Mouse (Mus musculus): ENCODE data around the gene Qk. TPM values are rescaled to one million over a fixed set of nuclear protein-coding genes. Genes with fewer than 3 reads are reported as not detected.

The Qk gene
- polyA plus RNA-seq, 1 experiment from 2014 or later: 24.2 TPM

GRCm38 (mm10) chr17:10198231-10198630 is 121.4 kb downstream of the Qk start:
- Histone ChIP-seq H3K36me3 (peaks cover 23% of the 10 kb centered on the region; the same call in 1 of the 2 replicates), H3K27me3 (ENCODE audit: low read depth, poor library complexity, severe bottlenecking) (no peaks in the 10 kb centered on the region), H3K27ac (no peak overlapping the region), H3K4me1 (no peaks in the 10 kb centered on the region), H3K9me3 (replicated peaks) (no peaks in the 10 kb centered on the region), H3K4me3 (no peak overlapping the region)
- WGBS: 97% methylated on average over 3 of the region's 3 CpGs
- DNase-seq (ENCODE audit: low spot score): no peak

GRCm38 (mm10) chr17:10195703-10196102 is 124.0 kb downstream of the Qk start:
- no peak for DNase-seq (ENCODE audit: low spot score)
- no peaks in the 10 kb centered on the region for H3K9me3 ChIP-seq (replicated peaks)
- H3K4me3 ChIP-seq: no peak overlapping the region
- peaks cover 11% of the 10 kb centered on the region; the same call in 1 of the 2 replicates for H3K36me3 ChIP-seq
- H3K27me3 ChIP-seq (ENCODE audit: low read depth, poor library complexity, severe bottlenecking): no peaks in the 10 kb centered on the region
- WGBS: 95% methylated on average over 6 of the region's 6 CpGs
- no peaks in the 10 kb centered on the region for H3K4me1 ChIP-seq
- no peak overlapping the region for H3K27ac ChIP-seq

GRCm38 (mm10) chr17:10190857-10191256 is 128.8 kb downstream of the Qk start:
- Histone ChIP-seq H3K27me3 (ENCODE audit: low read depth, poor library complexity, severe bottlenecking) (no peaks in the 10 kb centered on the region), H3K4me1 (no peaks in the 10 kb centered on the region), H3K27ac (no peak overlapping the region), H3K4me3 (no peak overlapping the region), H3K9me3 (replicated peaks) (no peaks in the 10 kb centered on the region), H3K36me3 (no peaks in the 10 kb centered on the region)
- WGBS: 82% methylated on average over 1 of the region's 1 CpGs
- DNase-seq (ENCODE audit: low spot score): no peak

- Histone ChIP-seq H3K27ac (no peak overlapping the region), H3K9me3 (replicated peaks) (no peaks in the 10 kb centered on the region), H3K4me1 (no peaks in the 10 kb centered on the region), H3K36me3 (no peaks in the 10 kb centered on the region), H3K4me3 (no peak overlapping the region), H3K27me3 (ENCODE audit: low read depth, poor library complexity, severe bottlenecking) (no peaks in the 10 kb centered on the region)
- 75% methylated on average over 3 of the region's 3 CpGs for WGBS
- DNase-seq (ENCODE audit: low spot score): no peak
These were observed 131.2 kb downstream of the Qk start for GRCm38 (mm10) chr17:10188481-10188880.

GRCm38 (mm10) chr17:10187431-10188020 is 132.1 kb downstream of the Qk start:
- Histone ChIP-seq H3K27me3 (ENCODE audit: low read depth, poor library complexity, severe bottlenecking) (no peaks in the 10 kb centered on the region), H3K4me1 (no peaks in the 10 kb centered on the region), H3K27ac (no peak overlapping the region), H3K4me3 (no peak overlapping the region), H3K36me3 (no peaks in the 10 kb centered on the region), H3K9me3 (replicated peaks) (no peaks in the 10 kb centered on the region)
- no peak for DNase-seq (ENCODE audit: low spot score)
- 76% methylated on average over 4 of the region's 4 CpGs for WGBS

- 0 out of 2 replicates have a peak, but pooled peaks cover 4% of the 10 kb centered on the region for H3K4me1 ChIP-seq
- WGBS: 89% methylated on average over 6 of the region's 6 CpGs
- no peaks in the 10 kb centered on the region for H3K9me3 ChIP-seq (replicated peaks)
- no peak overlapping the region for H3K27ac ChIP-seq
- H3K36me3 ChIP-seq: no peaks in the 10 kb centered on the region
- no peaks in the 10 kb centered on the region for H3K27me3 ChIP-seq (ENCODE audit: low read depth, poor library complexity, severe bottlenecking)
- DNase-seq (ENCODE audit: low spot score): no peak
- no peak overlapping the region for H3K4me3 ChIP-seq
These were observed 137.9 kb downstream of the Qk start for GRCm38 (mm10) chr17:10181761-10182160.

GRCm38 (mm10) chr17:10177096-10177495 is 142.6 kb downstream of the Qk start:
- 24% methylated on average over 5 of the region's 5 CpGs for WGBS
- no peaks in the 10 kb centered on the region for H3K27me3 ChIP-seq (ENCODE audit: low read depth, poor library complexity, severe bottlenecking)
- DNase-seq (ENCODE audit: low spot score): no peak

GRCm38 (mm10) chr17:10161258-10161657 is 158.4 kb downstream of the Qk start:
- Histone ChIP-seq H3K27me3 (ENCODE audit: low read depth, poor library complexity, severe bottlenecking) (no peaks in the 10 kb centered on the region), H3K4me1 (no peaks in the 10 kb centered on the region), H3K27ac (no peak overlapping the region), H3K36me3 (no peaks in the 10 kb centered on the region), H3K4me3 (no peak overlapping the region), H3K9me3 (replicated peaks) (no peaks in the 10 kb centered on the region)
- WGBS: 94% methylated on average over 3 of the region's 3 CpGs
- DNase-seq (ENCODE audit: low spot score): no peak

More at GRCm38 (mm10) chr17:10177096-10177495, 142.6 kb downstream of the Qk start:
- H3K36me3 ChIP-seq: no peaks in the 10 kb centered on the region
- H3K4me3 ChIP-seq: no peak overlapping the region
- H3K4me1 ChIP-seq: 0 out of 2 replicates have a peak, but pooled peaks cover 4% of the 10 kb centered on the region
- H3K9me3 ChIP-seq (replicated peaks): no peaks in the 10 kb centered on the region
- H3K27ac ChIP-seq: no peak overlapping the region

GRCm38 (mm10) chr17:10160415-10160814 is 159.2 kb downstream of the Qk start:
- no peaks in the 10 kb centered on the region for H3K4me1 ChIP-seq
- H3K36me3 ChIP-seq: no peaks in the 10 kb centered on the region
- no peaks in the 10 kb centered on the region for H3K27me3 ChIP-seq (ENCODE audit: low read depth, poor library complexity, severe bottlenecking)
- H3K27ac ChIP-seq: no peak overlapping the region
- H3K9me3 ChIP-seq (replicated peaks): no peaks in the 10 kb centered on the region
- H3K4me3 ChIP-seq: no peak overlapping the region
- no peak for DNase-seq (ENCODE audit: low spot score)
- 91% methylated on average over 6 of the region's 6 CpGs for WGBS

- WGBS: 62% methylated on average over 8 of the region's 8 CpGs
- Histone ChIP-seq H3K27ac (no peak overlapping the region), H3K4me3 (no peak overlapping the region)
These were observed 166.7 kb downstream of the Qk start for GRCm38 (mm10) chr17:10152808-10153413.

More at GRCm38 (mm10) chr17:10152808-10153413, 166.7 kb downstream of the Qk start:
- Histone ChIP-seq H3K27me3 (ENCODE audit: low read depth, poor library complexity, severe bottlenecking) (no peaks in the 10 kb centered on the region), H3K4me1 (no peaks in the 10 kb centered on the region), H3K36me3 (no peaks in the 10 kb centered on the region), H3K9me3 (replicated peaks) (no peaks in the 10 kb centered on the region)
- DNase-seq (ENCODE audit: low spot score): no peak
